Mouse (Mus musculus) spleen, postnatal 10 days (tissue): Measurements from ENCODE around the gene Frem2.

ENCODE experiments used
- DNase-seq, 2 experiments: peaks; one replicate each; pipeline ENCODE4 v3.0.0; 2021 to 2022; ENCODE audit warnings: low spot score in 2 of 2

The Frem2 gene

DNA sequence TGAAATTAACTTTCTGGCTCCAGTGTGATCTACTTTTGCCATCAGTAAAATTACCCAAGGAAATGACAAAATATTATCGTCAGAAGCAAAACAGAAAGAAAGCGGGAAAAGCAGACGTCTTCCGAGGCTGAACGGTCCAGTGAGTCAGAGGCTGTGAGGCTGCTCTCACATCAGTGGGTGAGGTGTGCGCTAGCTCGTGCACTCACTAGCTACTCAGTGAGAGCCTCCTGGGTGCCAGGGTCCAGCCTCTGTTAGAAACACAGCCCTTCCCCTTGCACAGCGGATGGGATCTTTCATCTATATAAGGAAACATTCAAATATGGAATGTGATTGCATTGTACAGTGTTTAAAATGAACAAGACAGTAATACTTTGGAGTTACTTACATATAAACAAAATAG is 36.8 kb downstream of the Frem2 start:
- no peak for DNase-seq

DNA sequence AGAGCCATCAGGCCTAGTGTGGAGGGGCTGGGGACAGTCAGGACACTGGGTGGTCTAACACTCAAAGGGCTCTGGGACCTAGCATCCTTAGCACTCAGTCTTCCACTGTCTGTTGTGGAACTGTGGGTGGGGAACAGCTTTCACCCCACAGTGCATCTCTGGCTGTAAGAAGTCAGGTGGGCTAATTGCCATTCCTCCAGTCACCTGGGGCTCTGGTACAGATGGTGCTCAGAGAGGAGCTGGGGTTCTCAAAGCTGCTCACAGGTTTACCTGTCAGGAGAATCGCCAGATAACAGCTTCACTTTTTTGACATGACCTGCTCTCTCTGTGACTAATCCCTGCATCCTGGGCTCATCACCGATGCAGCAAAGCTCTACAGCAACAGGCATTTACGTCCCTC is 46.0 kb downstream of the Frem2 start:
- no peak for DNase-seq

DNA sequence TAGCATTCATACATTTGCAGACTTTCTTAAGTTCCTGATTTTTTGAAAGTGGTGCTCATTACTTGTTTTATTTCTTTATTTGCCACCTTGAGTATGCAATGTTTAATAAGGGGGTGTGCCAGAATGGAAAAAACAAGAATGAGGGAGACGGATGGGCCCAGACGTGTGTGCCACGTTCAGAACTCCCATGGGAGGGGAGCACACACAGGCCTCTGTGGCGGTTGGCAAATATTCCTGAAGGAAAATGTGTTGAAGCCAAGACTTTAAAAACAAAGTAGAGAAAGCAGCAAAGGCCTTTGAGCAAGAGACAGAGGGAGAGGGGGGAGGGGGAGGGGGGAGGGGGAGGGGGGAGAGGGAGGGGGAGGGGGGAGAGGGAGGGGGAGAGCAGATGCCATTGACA is 47.3 kb downstream of the Frem2 start:
- no peak for DNase-seq

DNA sequence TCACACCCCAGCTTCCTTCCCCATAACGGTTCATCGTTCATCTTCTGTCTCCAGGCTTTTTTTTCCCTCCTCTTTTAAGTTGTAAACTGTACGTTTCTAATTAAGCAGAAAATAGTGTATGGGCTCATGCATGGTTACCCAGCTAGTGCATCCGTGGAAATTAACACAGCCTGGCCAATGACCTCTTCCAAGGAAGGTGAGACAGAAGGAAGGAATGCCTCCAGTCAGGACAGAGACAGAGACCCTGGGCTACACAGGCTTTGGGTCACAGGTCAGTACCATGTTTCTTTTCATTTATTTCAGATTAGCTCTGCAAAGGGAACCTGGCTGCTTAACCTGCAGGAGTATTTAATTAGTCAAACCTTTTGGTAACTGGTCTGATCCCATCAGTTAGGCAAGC is 57.0 kb downstream of the Frem2 start:
- no peak for DNase-seq

DNA sequence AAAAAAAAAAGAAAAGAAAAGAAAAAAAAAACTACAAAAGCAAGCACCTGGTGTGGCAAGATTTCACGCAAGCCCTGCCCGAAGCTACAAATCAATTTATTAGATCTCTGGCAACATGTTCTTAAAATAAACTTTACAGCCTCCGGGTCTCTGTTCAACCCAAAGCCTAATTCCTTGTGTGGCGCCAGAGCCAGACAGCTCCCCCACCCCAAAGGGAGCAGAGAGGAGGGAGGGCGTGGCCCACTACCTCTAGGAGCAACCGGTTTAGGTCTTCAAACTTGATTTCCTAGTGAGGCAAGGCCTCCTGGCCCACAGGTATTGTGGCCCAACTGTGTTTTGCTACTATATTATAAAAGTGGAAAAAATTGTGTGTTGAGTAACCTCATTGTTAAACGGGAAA is 57.8 kb downstream of the Frem2 start:
- no peak for DNase-seq

DNA sequence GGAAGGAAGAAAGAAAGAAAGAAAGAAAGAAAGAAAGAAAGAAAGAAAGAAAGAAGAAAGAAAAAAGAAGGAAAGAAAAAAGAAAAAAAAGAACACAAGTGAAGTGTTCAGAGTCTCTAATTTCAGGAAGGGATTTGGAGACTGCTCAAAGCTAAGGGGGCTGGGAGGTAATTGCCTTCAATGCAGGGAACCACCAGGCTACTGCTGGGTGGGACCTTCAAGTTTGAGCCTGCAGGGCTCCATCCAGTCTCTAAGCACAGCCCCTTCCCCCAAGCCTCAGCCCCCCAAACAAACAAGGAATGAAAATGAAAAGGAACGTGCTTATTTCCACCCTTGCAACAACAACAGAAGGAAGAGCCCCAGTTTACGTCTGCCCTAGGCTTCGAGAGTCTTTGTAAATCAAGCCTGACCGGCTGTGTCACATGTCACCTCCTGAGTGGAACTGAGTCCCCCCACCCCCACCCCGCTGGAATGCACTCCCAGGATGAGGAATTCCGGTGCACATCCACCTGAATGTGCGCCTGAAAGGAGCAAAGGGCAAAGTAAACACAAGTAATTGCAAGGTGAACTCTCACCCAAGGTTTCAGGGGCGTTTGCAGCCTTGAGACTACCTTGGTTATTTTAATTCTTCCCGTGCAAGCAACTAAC is 58.9 kb downstream of the Frem2 start:
- no peak for DNase-seq

DNA sequence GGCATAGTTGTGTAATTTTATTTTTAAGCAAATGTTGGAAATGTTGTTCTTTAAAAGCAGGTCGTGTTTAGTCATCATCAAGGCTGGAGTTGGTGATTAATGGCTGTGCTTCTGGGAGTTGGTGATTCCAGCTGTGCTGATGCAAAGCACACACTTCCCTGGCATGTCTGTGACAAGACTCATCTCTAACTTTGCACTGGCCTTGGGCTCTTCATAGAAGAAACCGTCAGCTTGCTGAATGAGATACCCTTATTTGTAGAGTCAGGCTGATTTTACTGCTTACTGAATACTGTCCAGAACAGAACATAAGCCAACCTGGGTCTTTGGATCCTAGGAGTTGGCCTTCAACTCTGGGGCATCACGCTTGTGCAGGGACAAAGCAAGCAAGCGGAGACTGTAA is 62.7 kb downstream of the Frem2 start:
- DNase-seq, result no peak

DNA sequence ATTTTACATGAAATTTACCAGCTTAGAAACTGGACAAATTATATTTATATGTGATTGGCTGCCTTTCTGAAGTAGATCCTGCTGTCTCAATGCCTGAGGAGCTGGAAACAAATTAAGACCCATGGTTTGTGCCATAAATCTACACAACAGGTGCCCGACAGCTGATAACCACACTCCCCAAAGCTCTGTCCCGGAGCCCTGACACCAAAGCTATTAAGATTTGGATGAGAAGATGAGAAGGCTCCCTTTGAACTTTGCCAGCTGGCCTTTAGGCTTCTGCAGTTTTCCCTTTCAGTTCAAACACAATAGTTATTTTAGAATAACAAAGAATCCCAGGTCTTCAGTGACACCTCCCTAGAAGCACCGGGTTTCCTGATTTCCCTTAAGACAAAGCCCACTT is 63.4 kb downstream of the Frem2 start:
- no peak for DNase-seq

DNA sequence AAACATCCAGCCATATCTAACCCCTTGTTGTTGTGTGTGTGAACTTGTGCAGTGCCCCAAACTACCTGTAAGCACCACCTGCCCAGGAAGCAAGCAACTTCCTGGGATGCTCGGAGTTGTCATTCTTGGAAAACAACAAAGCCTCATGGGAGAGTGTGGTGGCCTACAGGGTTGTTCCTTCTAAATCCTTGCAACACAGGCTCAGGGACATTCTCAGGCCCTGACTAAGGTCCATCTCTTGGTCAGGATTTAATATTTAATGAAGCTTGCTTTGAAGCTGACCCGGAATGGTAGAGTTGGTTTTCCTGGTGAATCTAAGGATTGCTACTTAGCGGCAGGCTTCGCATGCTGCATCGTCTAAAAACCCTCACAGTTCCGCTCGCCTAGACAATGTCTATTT is 65.1 kb downstream of the Frem2 start:
- no peak for DNase-seq

DNA sequence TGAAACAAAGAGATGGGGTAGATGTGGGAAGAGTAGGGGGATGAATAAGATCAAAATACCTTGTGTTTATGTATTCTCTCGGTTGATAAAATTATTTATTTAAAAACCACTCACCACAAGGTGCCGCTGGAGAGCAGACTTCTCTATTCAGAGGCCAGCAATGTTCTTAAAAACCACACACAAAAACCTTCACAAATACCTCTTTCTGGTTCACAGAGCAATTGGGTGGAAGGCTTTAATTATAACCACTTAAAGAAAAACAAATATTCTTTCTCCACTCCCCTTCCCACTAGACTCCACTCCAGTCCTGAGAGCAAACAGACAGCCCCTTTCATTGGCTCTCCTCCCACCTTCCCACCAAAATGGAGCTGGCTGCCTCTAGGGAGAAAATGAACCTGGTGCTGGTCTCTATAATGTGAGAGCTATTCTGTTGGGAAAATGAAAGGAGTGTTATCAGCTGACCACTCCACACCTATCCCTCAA is 67.0 kb downstream of the Frem2 start:
- peak in 1 of 2 experiments; percentile 63 for DNase-seq

DNA sequence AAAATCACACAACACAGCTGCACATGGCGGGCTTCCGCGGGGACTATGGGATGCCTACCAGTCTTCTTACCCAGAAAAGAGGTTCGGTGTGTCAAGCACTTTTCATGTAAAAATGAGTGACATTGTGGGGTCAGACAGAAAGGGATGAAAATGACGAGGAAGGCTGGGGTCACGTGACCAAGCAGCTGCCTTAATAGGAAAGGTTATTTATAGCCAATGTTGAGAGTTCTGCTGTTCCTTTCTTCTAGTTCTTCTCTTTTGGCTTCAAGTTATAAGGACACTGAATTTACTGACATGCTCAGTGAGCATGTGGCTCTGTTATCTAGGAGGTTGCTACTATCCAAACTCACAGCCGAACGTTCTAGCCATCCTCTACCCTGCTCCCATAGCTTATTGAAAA is 73.9 kb downstream of the Frem2 start:
- DNase-seq, result no peak

DNA sequence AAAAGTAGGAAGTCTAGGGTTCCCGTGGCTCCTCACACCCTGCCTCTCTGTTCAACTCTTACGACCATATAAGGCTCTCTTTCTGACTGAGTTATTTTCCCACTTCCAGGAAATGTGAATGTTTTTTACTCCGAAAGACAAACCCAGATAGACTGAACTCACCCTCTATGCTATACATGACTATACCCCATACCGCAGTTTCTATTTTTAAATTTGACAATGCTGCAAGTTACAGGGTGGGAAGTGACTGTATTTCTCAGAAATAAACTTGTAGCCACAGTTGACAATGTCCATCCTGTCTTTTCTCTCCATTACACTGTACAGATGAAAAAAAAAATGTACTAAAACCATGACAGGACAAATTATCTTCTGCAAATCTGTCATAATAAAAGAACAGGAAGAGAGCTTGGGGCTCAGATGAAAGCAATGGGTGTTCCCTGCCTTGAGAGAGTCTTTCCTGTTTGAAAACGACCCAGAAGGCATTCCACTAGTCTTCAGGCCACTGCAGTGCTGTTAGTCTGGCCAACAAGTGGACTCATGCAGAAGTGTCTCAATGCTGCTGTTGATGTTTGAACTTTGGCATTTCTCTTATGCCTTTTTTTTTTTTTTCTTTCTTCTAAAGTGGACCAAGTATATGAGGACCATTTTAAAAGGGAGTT is 76.4 kb downstream of the Frem2 start:
- DNase-seq, result no peak

DNA sequence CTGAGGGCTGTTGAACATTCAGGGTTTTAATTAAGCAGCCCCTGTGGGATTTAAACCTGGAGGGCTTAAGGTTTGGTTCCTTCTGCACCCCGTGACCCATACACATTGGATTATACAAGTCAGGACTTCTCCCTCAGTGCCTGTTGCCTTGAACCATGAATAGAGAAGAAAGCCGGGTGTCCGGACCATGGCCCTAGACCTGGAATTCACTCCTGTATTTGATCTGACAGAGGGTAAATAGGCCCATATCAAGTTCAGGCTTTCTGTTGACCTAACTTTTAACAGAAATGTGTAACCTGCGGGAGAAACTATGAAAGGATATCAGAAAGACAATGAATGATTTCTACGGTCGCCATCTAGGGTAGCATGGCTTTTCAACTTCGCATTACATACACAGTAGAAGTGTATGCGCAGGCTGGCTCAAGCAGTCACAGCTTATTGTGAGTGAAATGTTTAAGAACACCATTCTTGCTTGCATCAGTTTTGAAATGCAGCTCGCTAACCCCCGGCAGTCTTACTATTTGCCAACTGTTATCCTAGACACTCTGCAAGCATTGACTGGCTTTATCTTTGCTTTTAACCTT is 77.9 kb downstream of the Frem2 start:
- DNase-seq, result no peak

DNA sequence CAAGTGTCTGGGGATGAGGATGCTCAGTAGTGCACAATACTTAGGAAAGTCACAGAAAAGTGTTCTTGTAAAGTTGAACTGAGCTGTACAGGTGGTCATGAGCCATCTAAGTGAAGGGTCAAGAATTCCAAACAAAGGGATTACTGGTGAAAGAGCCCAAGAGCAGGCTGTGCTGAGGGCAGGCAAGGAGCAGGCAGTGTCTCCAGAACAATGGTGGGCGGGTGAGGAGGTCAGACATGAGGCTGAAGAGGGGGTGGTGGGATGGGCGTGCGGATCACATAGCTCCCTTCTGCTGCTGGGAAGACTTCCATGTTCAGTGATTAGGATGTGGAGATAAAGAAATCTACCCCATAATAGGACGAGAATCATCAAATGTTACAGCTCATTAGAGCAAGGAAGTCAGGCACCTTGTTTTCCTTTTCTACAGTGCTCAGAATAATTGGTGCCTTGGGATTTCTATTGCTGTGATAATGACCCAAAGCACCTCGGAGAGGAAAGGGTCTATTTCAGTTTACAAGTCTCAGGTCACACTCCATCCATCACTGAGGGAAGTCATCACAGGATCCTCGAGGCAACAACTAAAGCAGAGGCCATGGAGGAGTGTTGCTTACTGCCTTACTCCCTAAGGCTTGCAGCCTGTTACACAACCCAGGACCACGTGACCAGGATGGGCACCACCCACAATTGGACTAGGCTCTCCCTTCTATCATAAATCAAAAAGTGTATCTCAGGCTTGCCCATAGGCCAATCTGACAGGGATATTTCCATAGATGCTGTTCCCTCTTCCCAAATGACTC is 80.6 kb downstream of the Frem2 start:
- no peak for DNase-seq

DNA sequence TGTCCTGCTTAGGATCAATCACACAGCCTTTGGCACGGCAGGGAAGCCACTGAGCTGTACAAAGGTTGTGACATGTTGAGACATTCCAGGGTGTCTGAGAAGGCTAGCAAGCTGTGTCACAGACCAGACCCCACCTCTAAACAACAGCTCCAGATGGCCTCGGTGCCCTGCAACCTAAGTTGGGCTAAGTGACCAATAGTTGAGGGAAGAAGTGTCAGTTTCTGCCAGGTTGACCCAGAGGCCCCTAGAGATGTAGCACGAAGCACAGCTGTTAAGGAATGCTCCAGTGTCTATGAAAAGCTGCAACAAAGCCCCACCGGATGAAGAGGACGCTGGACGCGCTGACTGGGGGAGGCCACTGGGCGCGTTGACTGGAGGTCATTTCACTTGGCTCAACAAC is 83.0 kb downstream of the Frem2 start:
- no peak for DNase-seq

DNA sequence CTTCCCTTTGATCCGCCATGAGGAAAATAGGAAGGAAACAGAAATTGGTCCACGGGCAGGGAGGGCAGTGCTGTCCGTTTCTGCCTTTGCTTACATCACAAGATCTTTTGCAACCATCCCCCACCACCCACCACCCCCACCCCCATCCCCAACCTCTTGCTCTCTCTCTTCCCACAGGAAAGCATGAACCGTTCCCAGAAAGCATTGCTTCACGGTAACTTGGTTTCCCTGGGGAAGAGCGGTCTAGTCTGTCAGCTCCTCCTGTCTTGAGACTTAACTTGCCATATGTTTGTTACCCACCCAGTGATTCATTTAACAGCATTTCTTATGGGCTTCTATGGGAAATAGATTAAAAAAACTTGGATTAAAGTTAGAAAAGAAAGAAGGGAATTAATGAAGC is 85.5 kb downstream of the Frem2 start:
- no peak for DNase-seq

DNA sequence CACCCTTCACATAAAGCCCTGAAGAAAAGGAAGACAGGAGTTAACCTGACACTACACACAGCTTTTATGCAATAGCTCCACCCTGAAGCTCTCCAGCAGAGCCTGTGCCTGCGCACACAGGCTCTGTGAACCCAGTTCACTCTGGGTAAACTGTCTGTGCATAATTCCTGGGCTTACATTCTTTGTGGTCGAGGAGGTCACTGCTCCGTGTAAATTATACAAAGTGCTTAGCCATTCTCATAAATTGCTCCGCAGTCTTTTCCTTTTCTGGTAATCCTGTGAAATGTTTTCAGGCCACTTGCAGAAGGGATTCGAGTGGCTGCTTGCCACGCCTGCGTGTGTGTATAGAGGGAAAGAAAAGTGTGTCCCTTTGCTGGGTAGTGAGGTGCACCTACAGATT is 92.6 kb downstream of the Frem2 start:
- DNase-seq, result no peak

DNA sequence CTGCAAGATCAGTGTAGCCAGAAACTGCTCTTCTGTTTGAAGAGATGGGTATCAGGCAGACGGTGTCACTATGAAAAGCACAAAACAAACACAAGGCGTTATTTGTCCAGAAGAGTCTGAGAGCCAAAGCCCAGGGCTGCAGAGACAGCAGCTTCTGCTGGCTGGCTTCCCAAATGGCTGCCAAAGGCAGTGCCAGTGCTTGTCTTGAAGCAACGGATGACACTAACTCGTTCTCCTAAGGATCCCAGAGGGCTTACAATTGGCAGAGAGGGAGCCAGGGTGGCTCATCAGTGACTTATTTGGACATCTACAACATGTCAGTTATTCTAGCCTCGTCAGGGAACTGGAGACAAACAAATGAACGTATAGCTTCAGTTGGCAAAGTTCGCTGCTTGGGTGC is 93.4 kb downstream of the Frem2 start:
- no peak for DNase-seq

DNA sequence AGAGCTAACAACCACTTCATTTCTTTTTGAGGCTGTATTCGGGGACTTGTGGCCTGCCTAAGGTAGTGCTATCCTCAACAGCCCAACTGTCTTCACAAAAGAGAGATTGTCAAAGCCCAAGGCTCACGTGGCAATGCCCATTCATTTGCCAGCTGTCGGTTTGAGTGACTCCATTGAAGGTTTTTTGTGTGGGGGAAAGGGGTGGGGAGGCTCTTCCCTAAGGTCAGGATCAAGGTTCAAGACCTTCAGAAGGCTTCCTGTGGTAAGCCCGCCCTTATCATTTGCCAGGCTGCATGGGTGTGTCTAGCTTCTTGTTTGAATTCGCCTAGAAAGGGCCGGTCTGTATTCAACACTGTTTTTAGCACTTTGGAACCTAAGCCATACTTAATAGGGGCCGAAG is 95.3 kb downstream of the Frem2 start:
- DNase-seq, result no peak

DNA sequence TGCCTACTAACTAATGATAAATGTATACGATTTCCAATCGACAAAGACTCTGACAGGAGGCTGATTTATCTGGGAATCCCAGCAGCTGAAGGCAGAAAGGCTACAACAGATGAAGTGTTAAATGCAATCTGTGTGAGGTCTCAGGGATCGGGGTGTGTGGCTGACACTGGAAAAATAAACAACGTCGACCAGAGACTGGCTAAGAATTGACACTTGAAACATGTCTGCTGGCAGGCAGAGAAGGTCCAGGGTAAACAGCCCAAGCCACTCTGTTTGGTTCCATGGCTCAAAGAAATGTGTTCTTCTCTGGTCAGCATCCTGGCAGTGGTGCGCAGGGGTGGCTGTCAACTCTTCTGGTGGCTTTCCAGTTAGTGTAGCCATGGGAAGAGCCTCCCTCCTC is 98.1 kb downstream of the Frem2 start:
- DNase-seq, result no peak

DNA sequence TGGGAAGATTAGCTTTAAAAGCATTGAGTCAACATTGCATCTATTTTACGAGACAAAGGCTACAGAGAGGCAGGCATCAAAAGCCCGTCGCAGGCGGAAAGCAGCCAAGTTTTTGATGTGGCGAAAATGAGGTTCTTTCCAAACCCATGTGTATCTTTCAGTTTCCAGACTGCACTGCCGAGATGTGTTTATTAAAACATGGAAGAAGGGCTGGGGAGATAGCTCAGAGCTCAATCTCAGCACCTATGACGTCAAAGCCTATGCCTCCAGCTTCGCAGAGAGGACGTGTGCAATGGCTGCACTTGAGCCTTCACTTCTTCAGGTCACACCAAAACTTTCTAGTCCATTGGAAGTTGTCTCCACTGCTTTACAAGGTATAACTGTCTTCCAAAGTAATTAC is 98.9 kb downstream of the Frem2 start:
- DNase-seq, result no peak

DNA sequence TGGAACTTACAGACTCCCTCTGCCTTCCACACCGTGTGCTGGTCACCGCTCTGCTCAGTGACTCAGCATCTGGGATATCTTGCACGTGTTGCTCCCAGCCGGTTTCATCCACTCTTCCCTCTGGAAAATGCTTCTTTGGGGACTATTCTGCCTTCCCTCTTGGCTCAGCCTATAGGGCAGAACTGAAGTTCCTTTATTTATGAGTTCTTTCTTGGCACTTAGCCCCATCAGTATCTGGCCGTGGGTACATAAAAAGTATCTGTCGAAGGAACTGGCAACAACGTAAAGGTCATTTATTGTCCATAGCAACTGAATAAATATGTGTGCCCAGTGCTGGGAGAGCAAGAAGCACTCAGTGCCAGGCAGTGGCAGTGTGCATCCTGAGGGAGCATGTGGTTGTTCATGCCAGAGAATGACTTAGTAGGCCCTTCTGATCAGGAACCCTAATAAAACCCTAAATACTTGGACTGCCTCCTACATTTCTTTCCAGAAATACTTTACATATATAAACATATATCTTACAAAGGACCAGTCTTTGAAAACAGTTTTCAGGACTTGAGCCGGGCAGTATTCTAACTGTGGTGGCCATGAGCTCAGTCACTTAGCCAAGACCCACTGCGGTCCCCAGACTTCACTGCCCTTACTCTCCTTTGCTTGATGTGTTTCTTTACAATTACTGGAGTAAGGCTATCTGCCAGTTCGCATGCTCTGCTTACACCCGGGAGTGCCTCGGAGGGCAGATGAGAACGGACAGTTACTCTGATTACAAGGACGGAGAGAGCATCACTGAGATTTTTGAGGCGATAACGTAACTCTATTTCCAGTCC is 99.6 kb downstream of the Frem2 start:
- no peak for DNase-seq
